Mouse (Mus musculus): ENCODE results near the gene Usp46. TPM values are rescaled to one million over a fixed set of nuclear protein-coding genes. Genes with fewer than 3 reads are reported as not detected.

Gene Usp46
- polyA plus RNA-seq, 1 experiment, result 2.2 TPM

GRCm38 (mm10) chr5:74034177-74034576 is 34.1 kb downstream of the Usp46 start:
- no peak for DNase-seq
- H3K36me3 ChIP-seq (ENCODE audit: control insufficient read depth, insufficient read depth, low read length), result no peaks in the 10 kb centered on the region
- 97% methylated on average over 4 of the region's 4 CpGs for WGBS
- no peak overlapping the region for H3K27ac ChIP-seq (ENCODE audit: control insufficient read depth, insufficient read depth, low read length)
- TF ChIP-seq CTCF (IDR thresholded peaks at IDR 0.05; ENCODE audit: borderline replicate concordance, control insufficient read depth, extremely low read depth, insufficient read depth, low read length, poor library complexity), result no peak
- TF ChIP-seq POLR2A (IDR thresholded peaks at IDR 0.05; ENCODE audit: control insufficient read depth, extremely low read depth, insufficient read depth, low read length, poor library complexity), result no peak
- H3K4me1 ChIP-seq (replicated peaks; ENCODE audit: control insufficient read depth, insufficient read depth, low read length), result no peaks in the 10 kb centered on the region
- H3K4me3 ChIP-seq (ENCODE audit: control insufficient read depth, insufficient read depth, low read length), result no peak overlapping the region
- H3K27me3 ChIP-seq (ENCODE audit: control insufficient read depth, insufficient read depth, low read length), result no peaks in the 10 kb centered on the region

GRCm38 (mm10) chr5:74029787-74030186 is 38.4 kb downstream of the Usp46 start:
- Histone ChIP-seq H3K27ac (ENCODE audit: control insufficient read depth, insufficient read depth, low read length) (no peak overlapping the region), H3K4me1 (replicated peaks; ENCODE audit: control insufficient read depth, insufficient read depth, low read length) (no peaks in the 10 kb centered on the region), H3K36me3 (ENCODE audit: control insufficient read depth, insufficient read depth, low read length) (no peaks in the 10 kb centered on the region), H3K4me3 (ENCODE audit: control insufficient read depth, insufficient read depth, low read length) (no peak overlapping the region), H3K27me3 (ENCODE audit: control insufficient read depth, insufficient read depth, low read length) (no peaks in the 10 kb centered on the region)
- 98% methylated on average over 7 of the region's 7 CpGs for WGBS
- no peak for DNase-seq
- TF ChIP-seq CTCF (IDR thresholded peaks at IDR 0.05; ENCODE audit: borderline replicate concordance, control insufficient read depth, extremely low read depth, insufficient read depth, low read length, poor library complexity) (no peak), POLR2A (IDR thresholded peaks at IDR 0.05; ENCODE audit: control insufficient read depth, extremely low read depth, insufficient read depth, low read length, poor library complexity) (no peak)

GRCm38 (mm10) chr5:74028691-74029479 is 39.3 kb downstream of the Usp46 start:
- H3K36me3 ChIP-seq (ENCODE audit: control insufficient read depth, insufficient read depth, low read length), result no peaks in the 10 kb centered on the region
- no peaks in the 10 kb centered on the region for H3K4me1 ChIP-seq (replicated peaks; ENCODE audit: control insufficient read depth, insufficient read depth, low read length)
- TF ChIP-seq POLR2A (IDR thresholded peaks at IDR 0.05; ENCODE audit: control insufficient read depth, extremely low read depth, insufficient read depth, low read length, poor library complexity) (no peak), CTCF (IDR thresholded peaks at IDR 0.05; ENCODE audit: borderline replicate concordance, control insufficient read depth, extremely low read depth, insufficient read depth, low read length, poor library complexity) (no peak)
- no peak overlapping the region for H3K27ac ChIP-seq (ENCODE audit: control insufficient read depth, insufficient read depth, low read length)
- no peak overlapping the region for H3K4me3 ChIP-seq (ENCODE audit: control insufficient read depth, insufficient read depth, low read length)
- WGBS, result 93% methylated on average over 25 of the region's 25 CpGs
- no peak for DNase-seq
- H3K27me3 ChIP-seq (ENCODE audit: control insufficient read depth, insufficient read depth, low read length), result no peaks in the 10 kb centered on the region

GRCm38 (mm10) chr5:74028221-74028620 is 40.0 kb downstream of the Usp46 start:
- no peak for DNase-seq
- 86% methylated on average over 2 of the region's 2 CpGs for WGBS
- TF ChIP-seq POLR2A (IDR thresholded peaks at IDR 0.05; ENCODE audit: control insufficient read depth, extremely low read depth, insufficient read depth, low read length, poor library complexity) (no peak), CTCF (IDR thresholded peaks at IDR 0.05; ENCODE audit: borderline replicate concordance, control insufficient read depth, extremely low read depth, insufficient read depth, low read length, poor library complexity) (no peak)
- Histone ChIP-seq H3K4me3 (ENCODE audit: control insufficient read depth, insufficient read depth, low read length) (no peak overlapping the region), H3K36me3 (ENCODE audit: control insufficient read depth, insufficient read depth, low read length) (no peaks in the 10 kb centered on the region), H3K4me1 (replicated peaks; ENCODE audit: control insufficient read depth, insufficient read depth, low read length) (no peaks in the 10 kb centered on the region), H3K27ac (ENCODE audit: control insufficient read depth, insufficient read depth, low read length) (no peak overlapping the region), H3K27me3 (ENCODE audit: control insufficient read depth, insufficient read depth, low read length) (no peaks in the 10 kb centered on the region)

GRCm38 (mm10) chr5:74020506-74020905 is 47.7 kb downstream of the Usp46 start:
- WGBS, result 98% methylated on average over 4 of the region's 4 CpGs

GRCm38 (mm10) chr5:74018870-74019565 is 49.2 kb downstream of the Usp46 start:
- DNase-seq, result no peak
- whole genome bisulfite sequencing, result 89% methylated on average over 8 of the region's 8 CpGs
- H3K27ac ChIP-seq (ENCODE audit: control insufficient read depth, insufficient read depth, low read length), result no peak overlapping the region
- no peaks in the 10 kb centered on the region for H3K4me1 ChIP-seq (replicated peaks; ENCODE audit: control insufficient read depth, insufficient read depth, low read length)
- no peaks in the 10 kb centered on the region for H3K27me3 ChIP-seq (ENCODE audit: control insufficient read depth, insufficient read depth, low read length)
- H3K36me3 ChIP-seq (ENCODE audit: control insufficient read depth, insufficient read depth, low read length), result no peaks in the 10 kb centered on the region
- TF ChIP-seq CTCF (IDR thresholded peaks at IDR 0.05; ENCODE audit: borderline replicate concordance, control insufficient read depth, extremely low read depth, insufficient read depth, low read length, poor library complexity) (no peak), POLR2A (IDR thresholded peaks at IDR 0.05; ENCODE audit: control insufficient read depth, extremely low read depth, insufficient read depth, low read length, poor library complexity) (no peak)
- no peak overlapping the region for H3K4me3 ChIP-seq (ENCODE audit: control insufficient read depth, insufficient read depth, low read length)

More at GRCm38 (mm10) chr5:74020506-74020905, 47.7 kb downstream of the Usp46 start:
- H3K27me3 ChIP-seq (ENCODE audit: control insufficient read depth, insufficient read depth, low read length), result no peaks in the 10 kb centered on the region
- H3K4me1 ChIP-seq (replicated peaks; ENCODE audit: control insufficient read depth, insufficient read depth, low read length), result no peaks in the 10 kb centered on the region
- H3K36me3 ChIP-seq (ENCODE audit: control insufficient read depth, insufficient read depth, low read length), result no peaks in the 10 kb centered on the region
- no peak for TF ChIP-seq POLR2A (IDR thresholded peaks at IDR 0.05; ENCODE audit: control insufficient read depth, extremely low read depth, insufficient read depth, low read length, poor library complexity)
- no peak for TF ChIP-seq CTCF (IDR thresholded peaks at IDR 0.05; ENCODE audit: borderline replicate concordance, control insufficient read depth, extremely low read depth, insufficient read depth, low read length, poor library complexity)
- DNase-seq, result no peak
- H3K27ac ChIP-seq (ENCODE audit: control insufficient read depth, insufficient read depth, low read length), result no peak overlapping the region
- H3K4me3 ChIP-seq (ENCODE audit: control insufficient read depth, insufficient read depth, low read length), result no peak overlapping the region

Measured in thymus, adult 2 months (tissue).